Mouse (Mus musculus): Measurements from ENCODE around the gene Ppp2r5b. TPM values are rescaled to one million over a fixed set of nuclear protein-coding genes. Genes with fewer than 3 reads are reported as not detected.

The Ppp2r5b gene
- 74.3 and 98.9 TPM in 2 replicates for polyA plus RNA-seq (2014; fragmentation: Nextera tagmentation; extraction: Ambion mirVana)

DNA sequence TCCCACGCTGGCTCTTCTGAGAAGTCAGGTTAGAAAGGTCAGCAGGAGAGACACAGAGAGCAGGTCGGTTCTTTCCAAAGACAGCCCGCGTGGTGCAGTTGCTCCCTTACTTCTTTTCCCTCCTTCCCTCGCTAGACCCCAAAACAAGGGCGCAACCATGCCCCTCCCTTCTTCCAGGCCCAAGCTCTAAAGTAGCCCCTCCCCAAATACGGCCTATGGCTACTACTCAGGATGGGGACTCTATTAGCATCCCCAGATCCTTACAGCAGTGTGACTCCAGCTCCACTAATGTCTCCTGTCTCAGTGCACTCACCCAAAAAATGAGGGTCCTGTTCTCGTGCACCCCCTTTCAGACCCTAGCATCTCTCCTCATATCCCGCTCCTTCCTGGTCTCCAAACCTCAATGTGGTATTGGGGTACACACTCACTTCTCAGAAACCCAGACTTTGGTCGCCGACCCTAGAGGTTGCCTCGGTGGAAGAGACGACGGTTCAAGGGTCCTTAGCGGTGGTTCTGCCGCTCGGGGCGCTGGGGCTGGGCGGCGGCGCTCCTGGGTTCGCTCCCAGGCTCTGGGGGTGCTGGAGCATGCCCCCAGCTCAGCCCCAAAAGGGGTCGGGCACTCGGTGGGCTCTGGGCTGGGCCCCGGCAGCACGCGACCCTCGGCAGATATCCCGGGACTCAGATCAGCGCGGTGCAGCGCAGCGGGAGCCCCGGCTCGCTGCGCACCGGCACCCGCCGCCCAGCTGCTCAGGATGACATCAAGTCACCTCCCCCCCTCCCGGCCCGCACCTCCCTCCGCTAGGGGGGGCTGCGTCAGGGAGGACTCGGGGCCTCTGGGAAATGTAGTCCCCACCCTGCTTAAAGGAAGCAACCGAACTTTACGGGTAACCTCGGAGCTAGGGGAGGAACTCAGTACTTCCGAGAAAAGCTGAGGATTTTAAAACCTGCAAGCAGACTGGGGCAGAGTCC lies at the start of gene Ppp2r5b:
Gene Ppp2r5b, minus strand, starts transcription at position 789 of the 969 bp plus-strand sequence.
- peak within 1 kb of the TSS; percentile 76 for H3K4me2 ChIP-seq (ENCODE audit: low read length)
- ATAC-seq (peak; percentile 95), DNase-seq (ENCODE audit: low spot score) (peak; percentile 97)
- peak within 1 kb of the TSS; percentile 88 for H3K9ac ChIP-seq (ENCODE audit: low read length)
- H3K27ac ChIP-seq (ENCODE audit: low read depth, low read length), result peak within 1 kb of the TSS; percentile 93
- H3K4me3 ChIP-seq (ENCODE audit: low read depth, low read length), result peak within 1 kb of the TSS; percentile 80
- no peaks in the 10 kb centered on the region for H3K9me3 ChIP-seq (replicated peaks; ENCODE audit: control insufficient read depth, low read length)
- 1% methylated on average over 45 of the region's 48 CpGs for whole genome bisulfite sequencing
- peaks cover 9% of the 10 kb centered on the region; the same call in 1 of the 2 replicates for H3K4me1 ChIP-seq (ENCODE audit: control insufficient read depth, insufficient read depth, low read length)
- peaks cover 25% of the 10 kb centered on the region for H3K36me3 ChIP-seq (ENCODE audit: control insufficient read depth, insufficient read depth, low read length)
- H3K27me3 ChIP-seq (replicated peaks; ENCODE audit: control insufficient read depth, insufficient read depth, low read length), result no peaks in the 10 kb centered on the region

DNA sequence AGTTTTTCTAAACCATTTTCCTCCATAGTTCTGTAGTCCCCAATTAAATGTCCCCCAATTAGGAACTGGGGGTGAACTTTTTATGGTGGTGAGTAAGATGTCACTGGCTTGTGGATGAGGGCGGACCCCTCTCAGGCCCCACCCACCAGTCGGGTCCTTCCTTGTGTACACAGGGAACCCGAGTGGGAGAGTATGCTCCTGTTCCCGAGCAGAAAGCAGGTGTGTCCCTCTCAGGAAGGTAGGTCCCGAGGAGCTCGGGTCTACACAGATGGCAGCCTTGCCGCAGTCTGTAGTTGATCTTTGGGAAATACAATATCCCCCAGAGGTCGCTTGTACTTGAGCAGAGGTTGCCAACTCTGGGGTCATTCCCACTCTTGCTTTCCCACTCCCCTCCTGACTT lies 49.6 kb upstream of the Ppp2r5b start:
- DNase-seq (ENCODE audit: low spot score), result no peak
- H3K36me3 ChIP-seq (ENCODE audit: control insufficient read depth, insufficient read depth, low read length), result peaks cover 64% of the 10 kb centered on the region

DNA sequence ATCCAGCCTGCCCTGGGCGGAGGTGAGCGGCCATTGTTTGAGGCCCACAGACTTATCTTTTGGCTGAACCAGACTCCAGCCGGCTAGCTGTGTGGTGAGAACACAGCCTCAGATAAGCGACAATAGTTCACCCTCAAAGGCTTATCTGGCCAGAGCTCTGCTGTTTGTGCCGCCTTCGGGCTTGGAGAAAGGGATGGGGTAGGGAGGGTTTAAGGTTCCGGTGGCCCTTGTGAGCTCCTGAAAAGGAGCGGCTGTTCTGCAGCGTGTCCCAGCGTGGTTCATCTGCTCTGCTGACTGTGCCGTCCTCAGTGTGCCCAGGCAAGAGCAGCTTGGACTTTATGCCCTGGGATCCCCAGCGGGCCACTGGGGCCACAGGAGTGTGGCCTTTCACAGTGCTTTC lies 48.8 kb upstream of the Ppp2r5b start:
- no peak for DNase-seq (ENCODE audit: low spot score)
- Histone ChIP-seq H3K9me3 (replicated peaks; ENCODE audit: control insufficient read depth, low read length) (no peaks in the 10 kb centered on the region), H3K4me3 (ENCODE audit: low read depth, low read length) (no peak overlapping the region), H3K27me3 (replicated peaks; ENCODE audit: control insufficient read depth, insufficient read depth, low read length) (no peaks in the 10 kb centered on the region), H3K4me2 (ENCODE audit: low read length) (no peak overlapping the region), H3K4me1 (ENCODE audit: control insufficient read depth, insufficient read depth, low read length) (no peaks in the 10 kb centered on the region; the same call in 1 of the 2 replicates), H3K9ac (ENCODE audit: low read length) (no peak overlapping the region), H3K36me3 (ENCODE audit: control insufficient read depth, insufficient read depth, low read length) (peaks cover 68% of the 10 kb centered on the region), H3K27ac (ENCODE audit: low read depth, low read length) (no peak overlapping the region)
- whole genome bisulfite sequencing, result 91% methylated on average over 12 of the region's 12 CpGs
- no peak for ATAC-seq

More for the DNA sequence above, 49.6 kb upstream of the Ppp2r5b start:
- H3K4me3 ChIP-seq (ENCODE audit: low read depth, low read length), result no peak overlapping the region
- H3K27me3 ChIP-seq (replicated peaks; ENCODE audit: control insufficient read depth, insufficient read depth, low read length), result no peaks in the 10 kb centered on the region
- 85% methylated on average over 8 of the region's 8 CpGs for WGBS
- no peak for ATAC-seq
- no peaks in the 10 kb centered on the region for H3K4me1 ChIP-seq (ENCODE audit: control insufficient read depth, insufficient read depth, low read length)
- no peaks in the 10 kb centered on the region for H3K9me3 ChIP-seq (replicated peaks; ENCODE audit: control insufficient read depth, low read length)
- H3K4me2 ChIP-seq (ENCODE audit: low read length), result no peak overlapping the region
- no peak overlapping the region for H3K9ac ChIP-seq (ENCODE audit: low read length)
- no peak overlapping the region for H3K27ac ChIP-seq (ENCODE audit: low read depth, low read length)

DNA sequence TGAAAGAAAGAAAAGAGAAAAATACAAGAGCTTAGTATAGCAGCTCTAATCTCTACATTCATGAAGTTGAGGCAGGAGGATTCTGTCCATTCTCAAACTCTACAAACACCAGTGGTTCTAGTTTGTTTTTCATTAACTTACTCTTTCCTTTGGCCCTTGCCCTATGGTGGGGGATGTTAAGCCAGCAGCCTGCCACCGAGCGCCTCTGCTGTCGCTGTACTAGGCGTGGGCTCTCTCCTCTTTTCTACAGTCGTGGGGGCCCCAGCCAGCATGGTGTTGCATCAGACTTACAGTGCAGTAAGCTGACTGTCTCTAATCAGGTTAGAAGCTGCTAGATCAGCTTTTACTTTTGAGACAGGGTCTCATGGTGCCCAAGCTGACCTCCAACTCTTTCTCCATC lies 47.3 kb upstream of the Ppp2r5b start:
- ATAC-seq, result no peak
- no peak overlapping the region for H3K27ac ChIP-seq (ENCODE audit: low read depth, low read length)
- WGBS, result 90% methylated on average over 5 of the region's 5 CpGs
- peaks cover 68% of the 10 kb centered on the region for H3K36me3 ChIP-seq (ENCODE audit: control insufficient read depth, insufficient read depth, low read length)
- H3K4me1 ChIP-seq (ENCODE audit: control insufficient read depth, insufficient read depth, low read length), result peaks cover 15% of the 10 kb centered on the region
- no peaks in the 10 kb centered on the region for H3K9me3 ChIP-seq (replicated peaks; ENCODE audit: control insufficient read depth, low read length)
- no peak for DNase-seq (ENCODE audit: low spot score)
- H3K9ac ChIP-seq (ENCODE audit: low read length), result no peak overlapping the region
- H3K27me3 ChIP-seq (replicated peaks; ENCODE audit: control insufficient read depth, insufficient read depth, low read length), result no peaks in the 10 kb centered on the region
- no peak overlapping the region for H3K4me2 ChIP-seq (ENCODE audit: low read length)
- no peak overlapping the region for H3K4me3 ChIP-seq (ENCODE audit: low read depth, low read length)

DNA sequence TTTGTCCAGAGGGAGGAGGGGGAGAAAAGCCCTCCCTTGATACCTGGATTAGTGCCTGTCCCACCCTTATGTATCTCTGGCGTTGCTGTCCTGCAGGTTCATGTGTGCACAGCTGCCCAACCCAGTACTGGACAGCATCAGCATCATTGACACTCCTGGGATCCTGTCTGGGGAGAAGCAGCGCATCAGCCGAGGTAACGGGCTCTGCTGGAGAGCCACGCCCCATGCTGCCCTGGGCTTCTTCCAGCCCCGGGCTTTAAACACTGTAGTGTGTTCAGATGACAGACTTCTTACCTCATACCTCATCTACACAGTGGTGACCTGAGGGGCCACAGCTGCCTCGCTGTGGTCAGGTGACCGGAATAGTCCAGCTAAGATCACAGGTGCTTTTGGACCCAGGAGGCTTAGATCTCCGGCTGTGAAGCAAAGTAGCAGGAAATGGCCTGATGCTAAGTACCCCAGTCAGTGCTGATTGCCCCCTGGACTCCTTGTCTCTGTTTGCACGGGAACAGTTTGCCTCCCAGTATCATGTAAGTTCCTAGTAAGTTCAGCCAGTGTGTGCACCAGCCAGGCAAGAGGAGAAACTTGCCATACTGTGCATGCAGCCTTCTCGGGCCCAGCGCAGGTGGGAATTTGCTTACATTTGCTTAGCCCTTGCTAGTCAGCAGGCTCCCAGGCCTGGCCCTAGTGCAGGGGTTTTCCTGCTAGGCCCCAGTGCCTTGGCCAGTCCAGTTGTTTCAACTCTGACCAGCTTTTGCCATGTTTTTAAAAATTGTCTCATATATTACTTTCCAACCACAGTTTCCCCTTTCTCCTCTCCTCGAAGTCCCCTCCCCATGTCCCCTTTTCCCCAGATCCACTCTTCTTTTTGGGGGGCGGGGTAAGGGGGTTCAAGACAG lies 45.7 kb upstream of the Ppp2r5b start:
- Histone ChIP-seq H3K27ac (ENCODE audit: low read depth, low read length) (no peak overlapping the region), H3K4me2 (ENCODE audit: low read length) (no peak overlapping the region), H3K9ac (ENCODE audit: low read length) (no peak overlapping the region), H3K36me3 (ENCODE audit: control insufficient read depth, insufficient read depth, low read length) (peaks cover 61% of the 10 kb centered on the region), H3K4me3 (ENCODE audit: low read depth, low read length) (no peak overlapping the region), H3K4me1 (ENCODE audit: control insufficient read depth, insufficient read depth, low read length) (peaks cover 18% of the 10 kb centered on the region), H3K9me3 (replicated peaks; ENCODE audit: control insufficient read depth, low read length) (no peaks in the 10 kb centered on the region), H3K27me3 (replicated peaks; ENCODE audit: control insufficient read depth, insufficient read depth, low read length) (no peaks in the 10 kb centered on the region)
- no peak for DNase-seq (ENCODE audit: low spot score)
- ATAC-seq, result no peak
- WGBS, result 90% methylated on average over 14 of the region's 14 CpGs

DNA sequence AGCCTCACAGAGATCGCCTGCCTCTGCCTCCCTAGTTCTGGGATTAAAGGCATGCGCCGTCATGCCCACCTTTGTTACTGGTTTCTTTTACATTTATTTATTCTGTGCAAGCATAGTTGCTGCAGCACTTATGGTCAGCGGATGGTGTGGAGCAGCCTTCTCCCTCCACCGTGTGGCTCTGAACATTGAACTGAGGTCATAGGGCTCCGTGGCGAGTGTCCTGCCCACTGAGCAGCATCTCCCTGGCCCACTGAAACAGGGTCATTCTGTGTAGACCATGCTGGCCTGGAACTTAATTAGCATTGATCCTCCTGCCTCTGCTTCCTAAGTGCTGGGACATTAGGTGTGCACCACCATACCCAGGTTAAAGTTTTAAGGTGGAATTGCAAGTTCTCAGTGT lies 44.9 kb upstream of the Ppp2r5b start:
- ATAC-seq, result no peak
- H3K9ac ChIP-seq (ENCODE audit: low read length), result no peak overlapping the region
- WGBS, result 86% methylated on average over 7 of the region's 7 CpGs

DNA sequence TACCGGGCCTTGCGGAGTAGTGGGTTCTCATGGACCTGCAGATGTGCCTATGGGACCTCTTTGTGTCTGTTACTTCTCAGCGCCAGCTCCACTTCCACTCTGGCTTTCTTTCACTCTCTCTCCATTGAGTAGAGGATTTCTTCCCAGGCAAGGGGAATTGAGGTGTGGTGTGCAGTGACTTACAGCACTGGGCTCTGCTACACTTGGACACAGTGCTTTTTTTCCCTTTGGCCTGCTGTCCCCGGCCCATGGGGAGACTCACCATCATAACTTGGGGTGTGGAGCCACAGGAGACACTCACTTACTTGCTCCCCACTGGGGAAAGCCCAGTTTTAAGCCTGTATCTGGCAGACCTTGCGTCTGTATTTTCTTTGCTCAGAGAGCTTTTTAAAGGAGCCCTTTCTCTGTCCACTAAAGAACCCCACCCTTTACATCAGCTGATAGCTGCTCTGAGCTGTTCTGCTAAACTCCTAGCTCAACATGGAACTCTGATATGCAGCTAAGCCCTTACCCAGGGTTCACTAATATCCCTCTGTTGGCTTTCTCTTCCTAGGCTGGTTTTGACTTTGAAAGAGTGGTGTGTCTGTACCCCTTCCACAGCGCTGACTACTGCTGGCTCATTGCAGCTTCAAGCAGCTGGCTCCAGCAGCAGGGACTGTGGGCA lies 43.9 kb upstream of the Ppp2r5b start:
- Histone ChIP-seq H3K27ac (ENCODE audit: low read depth, low read length) (no peak overlapping the region), H3K4me3 (ENCODE audit: low read depth, low read length) (0 out of 2 replicates have a peak overlapping the region, but pooled peaks have one; percentile 87), H3K9ac (ENCODE audit: low read length) (peak overlapping the region; percentile 83), H3K9me3 (replicated peaks; ENCODE audit: control insufficient read depth, low read length) (no peaks in the 10 kb centered on the region), H3K4me1 (ENCODE audit: control insufficient read depth, insufficient read depth, low read length) (peaks cover 23% of the 10 kb centered on the region), H3K27me3 (replicated peaks; ENCODE audit: control insufficient read depth, insufficient read depth, low read length) (no peaks in the 10 kb centered on the region), H3K4me2 (ENCODE audit: low read length) (peak overlapping the region; percentile 86), H3K36me3 (ENCODE audit: control insufficient read depth, insufficient read depth, low read length) (peaks cover 46% of the 10 kb centered on the region)
- WGBS, result 88% methylated on average over 6 of the region's 6 CpGs
- DNase-seq (ENCODE audit: low spot score) (no peak), ATAC-seq (no peak)

More for the DNA sequence above, 44.9 kb upstream of the Ppp2r5b start:
- no peak for DNase-seq (ENCODE audit: low spot score)
- Histone ChIP-seq H3K4me2 (ENCODE audit: low read length) (no peak overlapping the region), H3K4me1 (ENCODE audit: control insufficient read depth, insufficient read depth, low read length) (peaks cover 20% of the 10 kb centered on the region), H3K27ac (ENCODE audit: low read depth, low read length) (no peak overlapping the region), H3K9me3 (replicated peaks; ENCODE audit: control insufficient read depth, low read length) (no peaks in the 10 kb centered on the region), H3K36me3 (ENCODE audit: control insufficient read depth, insufficient read depth, low read length) (peaks cover 54% of the 10 kb centered on the region), H3K27me3 (replicated peaks; ENCODE audit: control insufficient read depth, insufficient read depth, low read length) (no peaks in the 10 kb centered on the region), H3K4me3 (ENCODE audit: low read depth, low read length) (no peak overlapping the region)

DNA sequence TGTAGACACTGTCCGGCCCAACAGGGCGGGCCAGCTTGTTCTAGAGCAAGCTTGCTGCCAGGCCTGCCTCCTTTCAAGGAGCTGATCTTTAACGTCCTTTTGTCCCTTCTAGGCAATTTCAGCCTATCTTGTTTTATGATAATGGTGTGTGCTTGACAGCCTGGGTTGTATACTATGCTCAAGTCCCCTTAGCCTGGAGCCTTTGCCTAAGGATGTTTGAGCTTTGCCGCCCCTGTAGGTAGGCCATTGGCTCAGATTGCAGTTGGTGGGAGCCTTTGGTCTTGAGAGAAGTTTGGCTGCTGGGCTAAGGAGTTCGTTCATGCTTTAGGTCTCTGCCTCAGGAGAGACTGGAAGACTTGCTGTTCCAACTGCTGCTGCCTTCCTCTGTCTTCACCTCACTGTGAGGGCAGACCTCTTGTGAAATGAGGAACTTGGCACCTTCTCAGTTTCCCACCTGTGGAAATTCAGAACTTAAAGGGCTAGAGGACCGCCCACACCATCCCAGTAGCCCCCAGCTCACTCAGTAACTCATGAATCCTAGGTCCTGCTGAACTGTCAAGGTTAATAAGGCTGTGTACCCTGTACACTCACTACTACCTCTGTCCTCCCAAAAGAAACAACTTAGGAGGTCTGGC lies 42.9 kb upstream of the Ppp2r5b start:
- H3K27ac ChIP-seq (ENCODE audit: low read depth, low read length), result no peak overlapping the region
- DNase-seq (ENCODE audit: low spot score), result no peak
- peak overlapping the region; percentile 86 for H3K4me2 ChIP-seq (ENCODE audit: low read length)
- H3K4me1 ChIP-seq (ENCODE audit: control insufficient read depth, insufficient read depth, low read length), result peaks cover 23% of the 10 kb centered on the region
- no peaks in the 10 kb centered on the region for H3K9me3 ChIP-seq (replicated peaks; ENCODE audit: control insufficient read depth, low read length)
- peaks cover 38% of the 10 kb centered on the region for H3K36me3 ChIP-seq (ENCODE audit: control insufficient read depth, insufficient read depth, low read length)
- peak overlapping the region; percentile 83 for H3K9ac ChIP-seq (ENCODE audit: low read length)
- 48% methylated on average over 6 of the region's 6 CpGs for WGBS
- no peaks in the 10 kb centered on the region for H3K27me3 ChIP-seq (replicated peaks; ENCODE audit: control insufficient read depth, insufficient read depth, low read length)
- no peak for ATAC-seq
- peak overlapping the region; percentile 87 for H3K4me3 ChIP-seq (ENCODE audit: low read depth, low read length)
